Mouse (Mus musculus) G1E (cell line): ENCODE results near the gene Krt82.

ENCODE experiments used
- CTCF ChIP-seq: IDR thresholded peaks from 2 replicates; pipeline ENCODE4 v1.5.1; 2012; ENCODE audit warnings: low read depth, low read length, inconsistent platforms, mixed read lengths
- TAL1 ChIP-seq: conservative IDR thresholded peaks from 2 replicates; pipeline ENCODE4 v1.6.1; 2012; ENCODE audit warnings: low read depth, low read length, inconsistent platforms, mixed read lengths

- TF ChIP-seq CTCF (0 out of 2 replicates have a peak, but pooled peaks have one; percentile 3), TAL1 (no peak)
Observed at GRCm38 (mm10) chr15:101588216-101588615, 37.7 kb upstream of the Krt82 start.
